8 mouse cellular contexts compared by ENCODE assay signal in genomic region chrX:12136261-12137101, GRCm38 (mm10). TPM values are rescaled to one million over a fixed set of nuclear protein-coding genes. Genes with fewer than 3 reads are reported as not detected.
DNase-seq lines count a peak whose midpoint lies in the region; ATAC-seq and TF ChIP-seq lines count a peak whose summit lies in the region.

No protein-coding gene starts in this region.

- H3K27ac ChIP-seq in left cerebral cortex, adult 2 months, result peak overlapping the region; percentile 88
- peak overlapping the region; percentile 77 for H3K27ac ChIP-seq in embryonic facial prominence, embryonic 11.5 days (replicated peaks; ENCODE audit: low read depth, low read length)
- peak overlapping the region; percentile 48; the same call in 1 of the 2 replicates for H3K27ac ChIP-seq in limb, embryonic 14.5 days (replicated peaks; ENCODE audit: low read depth, low read length)
- H3K27ac ChIP-seq in midbrain, embryonic 15.5 days, result peak overlapping the region; percentile 90

- TF ChIP-seq CTCF in left cerebral cortex, adult 2 months (IDR thresholded peaks at IDR 0.05), result no peak

- no peak for TF ChIP-seq POLR2A in limb, embryonic 14.5 days (IDR thresholded peaks at IDR 0.05; ENCODE audit: borderline replicate concordance, extremely low read depth, insufficient read depth, insufficient read length)

- H3K27me3 ChIP-seq in embryonic facial prominence, embryonic 11.5 days (ENCODE audit: control insufficient read depth, insufficient read depth, low read length), result peaks cover 43% of the 10 kb centered on the region
- peaks cover 28% of the 10 kb centered on the region for H3K27me3 ChIP-seq in limb, embryonic 14.5 days (ENCODE audit: control insufficient read depth, insufficient read depth, low read length)
- peaks cover 59% of the 10 kb centered on the region for H3K27me3 ChIP-seq in midbrain, embryonic 15.5 days (replicated peaks)

- no peaks in the 10 kb centered on the region for H3K9me3 ChIP-seq in embryonic facial prominence, embryonic 11.5 days (replicated peaks; ENCODE audit: control insufficient read depth, low read length)
- no peaks in the 10 kb centered on the region for H3K9me3 ChIP-seq in limb, embryonic 14.5 days (ENCODE audit: control insufficient read depth, low read length)
- no peaks in the 10 kb centered on the region for H3K9me3 ChIP-seq in midbrain, embryonic 15.5 days

- H3K4me3 ChIP-seq in left cerebral cortex, adult 2 months, result peak overlapping the region; percentile 47
- H3K4me3 ChIP-seq in embryonic facial prominence, embryonic 11.5 days (ENCODE audit: low read depth, low read length), result peak overlapping the region; percentile 15
- H3K4me3 ChIP-seq in limb, embryonic 14.5 days (replicated peaks; ENCODE audit: low read length), result peak overlapping the region; percentile 37
- H3K4me3 ChIP-seq in midbrain, embryonic 15.5 days, result peak overlapping the region; percentile 42

- no peaks in the 10 kb centered on the region for H3K36me3 ChIP-seq in embryonic facial prominence, embryonic 11.5 days (replicated peaks; ENCODE audit: control insufficient read depth, insufficient read depth, low read depth, low read length)
- H3K36me3 ChIP-seq in limb, embryonic 14.5 days (ENCODE audit: control insufficient read depth, insufficient read depth, low read length), result no peaks in the 10 kb centered on the region
- H3K36me3 ChIP-seq in midbrain, embryonic 15.5 days (replicated peaks), result no peaks in the 10 kb centered on the region

- peak overlapping the region; percentile 75 for H3K4me2 ChIP-seq in embryonic facial prominence, embryonic 11.5 days (ENCODE audit: low read depth, low read length)
- H3K4me2 ChIP-seq in limb, embryonic 14.5 days (replicated peaks; ENCODE audit: low read depth, low read length, severe bottlenecking), result peak overlapping the region; percentile 73
- peak overlapping the region; percentile 73 for H3K4me2 ChIP-seq in midbrain, embryonic 15.5 days

- peaks cover 5% of the 10 kb centered on the region for H3K4me1 ChIP-seq in embryonic facial prominence, embryonic 11.5 days (ENCODE audit: control insufficient read depth, insufficient read depth, low read length)
- H3K4me1 ChIP-seq in limb, embryonic 14.5 days (ENCODE audit: control insufficient read depth, insufficient read depth, low read length), result peaks cover 19% of the 10 kb centered on the region
- H3K4me1 ChIP-seq in midbrain, embryonic 15.5 days, result peaks cover 32% of the 10 kb centered on the region

- peak in 1 of 2 experiments; percentile 36 for DNase-seq in left cerebral cortex, adult 2 months (ENCODE audit: extremely low spot score in 1 of 2, low spot score in 2 of 2)
- DNase-seq in left cerebral cortex, adult 8-10 months (ENCODE audit: low spot score in 2 of 2), result no peak
- DNase-seq in embryonic facial prominence, embryonic 11.5 days (ENCODE audit: low spot score), result no peak
- peak; percentile 54 to 66 for DNase-seq in heart, postnatal 14 days
- peak; percentile 17 for DNase-seq in limb, embryonic 14.5 days (ENCODE audit: low spot score)
- DNase-seq in Muller cell, postnatal 12 days (ENCODE audit: inconsistent ontology term), result no peak
- no peak for DNase-seq in frontal cortex, postnatal 10 days (ENCODE audit: low spot score in 2 of 2)

- under 1% methylated on average over 49 of the region's 50 CpGs for WGBS in embryonic facial prominence, embryonic 11.5 days
- WGBS in limb, embryonic 14.5 days, result 2% methylated on average over 41 of the region's 50 CpGs
- WGBS in midbrain, embryonic 15.5 days, result 3% methylated on average over 46 of the region's 50 CpGs

- intact Hi-C loops in left cerebral cortex, adult 2 months (cut with DNase I), result loop anchor here (2.0 to 5.0 kb wide), 3 partner anchors 46 to 129 kb away; no protein-coding TSS in a partner anchor
- intact Hi-C loops in heart, postnatal 14 days (cut with DNase I), result no loop called here

- H3K9ac ChIP-seq in embryonic facial prominence, embryonic 11.5 days (replicated peaks; ENCODE audit: low read length), result peak overlapping the region; percentile 39
- peak overlapping the region; percentile 41 for H3K9ac ChIP-seq in limb, embryonic 14.5 days (ENCODE audit: low read depth, low read length, severe bottlenecking)
- peak overlapping the region; percentile 50 for H3K9ac ChIP-seq in midbrain, embryonic 15.5 days

- 0 out of 2 replicates have a peak, but pooled peaks have one; percentile 9 for ATAC-seq in embryonic facial prominence, embryonic 11.5 days (replicated peaks; ENCODE audit: insufficient number of reproducible peaks, low FRiP score, low TSS enrichment, low read depth)
- no peak for ATAC-seq in limb, embryonic 14.5 days (ENCODE audit: low FRiP score, low read depth)
- ATAC-seq in midbrain, embryonic 15.5 days (replicated peaks), result peak; percentile 27

RNA-seq across cellular contexts. Expression of gene Bcor, which starts 23.7 kb away (rescaled TPM):
- total RNA-seq in left cerebral cortex, adult 2 months (2021), result 10 to 100 TPM; 33.4 to 38.0 TPM
- 10 to 100 TPM; 27.1 to 32.2 (median 27.4) TPM for total RNA-seq in left cerebral cortex, adult 8-10 months (2022)
- polyA plus RNA-seq in embryonic facial prominence, embryonic 11.5 days (2014; fragmentation: Nextera tagmentation; extraction: Ambion mirVana), result 26.9 TPM in 2 replicates
- total RNA-seq in heart, postnatal 14 days (2021), result 10 to 100 TPM; 24.4 to 25.8 TPM
- 20.0 and 22.5 TPM in 2 replicates for polyA plus RNA-seq in limb, embryonic 14.5 days (2012; rRNA removed)
- polyA plus RNA-seq in limb, embryonic 14.5 days (2014; fragmentation: Nextera tagmentation; extraction: Ambion mirVana), result 17.0 and 18.1 TPM in 2 replicates
- polyA plus RNA-seq in midbrain, embryonic 15.5 days (2015; fragmentation: Nextera tagmentation; extraction: Ambion mirVana), result 18.4 and 18.8 TPM in 2 replicates

Comparison
In these comparisons a context has a peak if more than half of its experiments do, and no peak if none do; other contexts are left out.
1. DNase-seq: peak in heart, postnatal 14 days (2 of 2) and limb, embryonic 14.5 days (single experiment); none in left cerebral cortex, adult 8-10 months (0 of 2), embryonic facial prominence, embryonic 11.5 days (single experiment), Muller cell, postnatal 12 days (single experiment) and frontal cortex, postnatal 10 days (0 of 2).
2. Peak in every context shown above with its lines, with median percentiles within 50 percentile points of each other: H3K27ac ChIP-seq, H3K4me3 ChIP-seq, H3K4me2 ChIP-seq and H3K9ac ChIP-seq.